Mouse (Mus musculus) left cerebral cortex, postnatal 14 days (tissue): ENCODE measurements around the gene Magea2. TPM values are rescaled to one million over a fixed set of nuclear protein-coding genes. Genes with fewer than 3 reads are reported as not detected.
A peak's percentile ranks its signal among the peaks of the same experiment; 100 is the strongest.
"Not testable (repeated sequence)": the region's sequence is repeated elsewhere in the genome, so short reads cannot be mapped to it uniquely, and the experiment has no call there.

Experiments used
- DNase-seq, 2 experiments: peaks; one replicate each; pipeline ENCODE4 v3.0.0; 2021 to 2022; ENCODE audit warnings: low spot score in 2 of 2, mixed read lengths in 1 of 2
- intact Hi-C: fragments of 180-260 bp; cut with DNase I; formaldehyde crosslinking; loops from one replicate; pipeline ENCODE4 v1.15.1; 2025
- long read RNA-seq, 2 experiments: library from polyadenylated mRNA; stranded (forward); transcript quantifications; one replicate each; pipeline ENCODE4 v2.0.0; 2021
- total RNA-seq, 2 experiments: library from RNA; stranded (reverse); gene quantifications; 2 replicates each; pipeline ENCODE4 v1.2.3; 2021

The Magea2 gene
- not detected for total RNA-seq
- long read RNA-seq, experiment 1 = 0 reads
- long read RNA-seq, experiment 2 = 0 reads

DNA sequence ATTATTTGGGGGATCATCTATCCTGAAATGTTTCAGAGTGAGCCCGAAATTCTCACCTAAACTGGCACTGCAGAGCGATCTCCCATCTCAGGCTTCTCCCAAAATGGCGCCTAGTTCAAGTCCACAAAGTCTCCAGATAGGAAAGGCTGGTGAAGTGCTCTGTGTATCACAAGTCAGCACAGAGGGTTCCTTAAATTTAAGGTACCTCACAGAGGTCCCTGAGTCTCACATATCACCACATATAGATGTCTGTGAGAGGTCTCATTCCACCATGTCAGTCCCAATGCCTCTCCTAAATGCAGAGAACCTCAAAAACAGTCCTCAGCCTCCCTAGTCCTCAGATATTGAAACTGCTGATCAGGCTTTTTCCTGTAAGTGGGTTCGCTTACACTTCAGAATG is at the start of gene Magea2:
Gene Magea2 (minus strand): TSS at position 101 of the 400 bp plus-strand sequence.
- DNase-seq, intact Hi-C loops: not testable (repeated sequence)

GRCm38 (mm10) chrX:155128312-155128711 is 34.8 kb upstream of the Magea2 start, which contains the start of gene Cldn34b2:
Gene Cldn34b2, minus strand, starts transcription at chrX:155128412.
- intact Hi-C loops = not testable (repeated sequence)

DNA sequence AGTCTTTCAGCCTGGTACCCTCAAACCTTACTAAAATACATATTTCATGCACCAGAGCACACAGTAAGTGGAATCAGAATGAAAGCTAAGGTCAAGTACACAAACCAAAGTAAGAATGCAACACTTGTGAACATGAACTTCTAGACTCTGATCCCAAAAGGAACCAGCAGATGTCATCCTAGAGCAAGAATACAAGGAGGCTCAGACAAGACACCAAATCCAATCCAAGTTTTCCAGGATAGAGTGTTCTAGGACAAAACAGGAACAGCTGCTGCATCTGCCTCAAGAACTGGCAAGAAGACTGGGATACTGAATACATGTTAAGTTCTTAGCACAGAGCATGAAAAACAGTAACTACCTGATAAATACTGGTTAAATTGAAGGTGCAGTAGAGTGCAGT is 4.6 kb upstream of the Magea2 start:
- intact Hi-C loops = loop anchor here (5.0 kb wide), 1 partner anchor 119 kb away; the partner anchor contains the start of gene Sat1
- peak; percentile 16 to 25 for DNase-seq

More at GRCm38 (mm10) chrX:155128312-155128711, 34.8 kb upstream of the Magea2 start, which contains the start of gene Cldn34b2:
- DNase-seq = not testable (repeated sequence)

DNA sequence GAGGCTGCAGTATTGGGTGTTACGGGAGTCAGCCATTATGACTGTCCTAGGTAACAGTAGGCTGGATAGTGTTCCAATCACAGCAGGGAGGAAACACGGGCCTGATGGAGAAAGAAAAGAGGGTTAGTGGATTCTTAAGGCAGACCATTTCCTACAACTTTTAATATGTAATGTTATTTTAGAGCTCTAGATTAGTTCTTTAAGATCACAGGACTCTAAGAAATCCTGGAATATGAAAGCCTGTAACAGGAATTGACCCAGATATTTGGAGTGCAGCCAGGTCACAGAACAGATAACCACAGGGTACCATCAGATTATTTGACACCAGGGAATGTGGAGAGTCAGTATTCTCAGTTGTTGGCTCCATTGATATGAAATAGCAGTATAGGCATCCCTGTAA is 3.8 kb downstream of the Magea2 start, which contains the start of gene Magea1:
Gene Magea1 (minus strand): TSS at position 101 of the 400 bp plus-strand sequence.
- DNase-seq, intact Hi-C loops: not testable (repeated sequence)

GRCm38 (mm10) chrX:155063045-155063444 is 30.4 kb downstream of the Magea2 start, which contains the start of gene Magea5:
Gene Magea5, minus strand, starts transcription at chrX:155063145.
- intact Hi-C loops, DNase-seq: not testable (repeated sequence)

DNA sequence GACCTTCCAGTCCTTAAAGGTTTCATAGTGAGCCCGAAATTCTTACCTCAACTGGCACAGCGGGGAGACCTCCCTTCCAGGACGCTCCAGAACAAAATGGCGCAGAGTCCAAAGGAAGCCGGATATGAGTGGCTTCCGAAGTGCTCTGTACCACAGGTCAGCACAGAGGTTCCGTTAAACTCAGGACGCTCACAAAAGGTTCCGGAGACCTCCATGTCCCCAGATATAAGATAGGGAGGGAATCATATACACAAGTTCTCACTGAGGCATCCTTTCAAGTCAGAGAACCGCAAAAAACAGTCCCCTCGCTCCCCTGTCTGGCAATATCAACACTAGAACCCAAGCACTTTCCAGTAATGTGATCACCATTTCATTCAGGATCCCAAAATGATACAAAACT is 97.7 kb downstream of the Magea2 start, which contains the start of gene Magea8:
Gene Magea8 (minus strand): TSS at position 101 of the 400 bp plus-strand sequence.
- intact Hi-C loops, DNase-seq: not testable (repeated sequence)

Other genes with a start within 250 kb of the Magea2 start
- not detected for gene Cldn34b1, start 203.4 kb downstream of the Magea2 start, total RNA-seq
- gene Magea6, start 157.7 kb downstream of the Magea2 start, total RNA-seq = not detected
- not detected for gene Magea3, start 144.2 kb downstream of the Magea2 start, total RNA-seq
- gene Magea8, start 97.8 kb downstream of the Magea2 start, total RNA-seq = not detected
- gene Magea5, start 30.5 kb downstream of the Magea2 start, total RNA-seq = not detected
- gene Magea1, start 3.9 kb downstream of the Magea2 start, total RNA-seq = not detected
- gene Cldn34b2, start 34.7 kb upstream of the Magea2 start, total RNA-seq = not detected
- 10 to 100 TPM; 67.5 to 76.5 TPM for gene Sat1, start 122.8 kb upstream of the Magea2 start, total RNA-seq
- gene Acot9, start 168.8 kb upstream of the Magea2 start, total RNA-seq = 10 to 100 TPM; 23.4 to 24.4 TPM
- 10 to 100 TPM; 25.2 to 28.3 TPM for gene Prdx4, start 247.1 kb upstream of the Magea2 start, total RNA-seq